Mouse (Mus musculus) lung, postnatal 0 days (tissue): ENCODE measurements at regions not wholly inside any gene's neighbourhood (a gene's known extent, or its start where the extent isn't known, plus 50 kb on each side); places are given as distances from the start of the nearest gene placed in this dataset.

Source experiments
- ATAC-seq: fragments of 200-750 bp; cut with Nextera tagmentation; 2 replicates; pipeline ENCODE4 v1.8.0; 2017; ENCODE audit warnings: moderate library complexity
- DNase-seq: peaks from one replicate; pipeline ENCODE4 v3.0.0-alpha.2; 2016; ENCODE audit warnings: low spot score
- H3K27ac ChIP-seq: fragments of 300-500 bp; sonication (generic); 2 replicates; pipeline ENCODE4 v1.5.1; 2014; ENCODE audit warnings: antibody characterized with exemption, mild to moderate bottlenecking, low read length, mixed read lengths
- H3K27me3 ChIP-seq: fragments of 300-500 bp; sonication (generic); replicated peaks from 2 replicates; pipeline ENCODE4 v1.6.1; 2014; ENCODE audit warnings: low read length, mixed read lengths; ENCODE audit not compliant: insufficient read depth
- H3K36me3 ChIP-seq: fragments of 300-500 bp; sonication (generic); 2 replicates; pipeline ENCODE4 v1.6.1; 2014; ENCODE audit warnings: low read length, mixed read lengths; ENCODE audit not compliant: insufficient read depth
- H3K4me1 ChIP-seq: fragments of 300-500 bp; sonication (generic); 2 replicates; pipeline ENCODE4 v1.6.1; 2014; ENCODE audit warnings: antibody characterized with exemption, low read depth, low read length, mixed read lengths; ENCODE audit not compliant: insufficient read depth
- H3K4me2 ChIP-seq: fragments of 300-500 bp; sonication (generic); replicated peaks from 2 replicates; pipeline ENCODE4 v1.6.1; 2014; ENCODE audit warnings: low read depth, mild to moderate bottlenecking, low read length, moderate library complexity, mixed read lengths
- H3K4me3 ChIP-seq: fragments of 300-500 bp; sonication (generic); 2 replicates; pipeline ENCODE4 v1.5.1; 2014; ENCODE audit warnings: low read depth, low read length
- H3K9ac ChIP-seq: fragments of 300-500 bp; sonication (generic); replicated peaks from 2 replicates; pipeline ENCODE4 v1.6.1; 2014; ENCODE audit warnings: low read depth, mild to moderate bottlenecking
- H3K9me3 ChIP-seq: fragments of 300-500 bp; sonication (generic); 2 replicates; pipeline ENCODE4 v1.6.1; 2016; ENCODE audit warnings: low read length, mixed read lengths
- CTCF ChIP-seq: IDR thresholded peaks from 2 replicates; pipeline ENCODE4 v1.5.1; 2016; ENCODE audit warnings: antibody characterized with exemption, mild to moderate bottlenecking
- EP300 ChIP-seq: IDR thresholded peaks from 2 replicates; pipeline ENCODE4 v1.6.1; 2016; ENCODE audit warnings: antibody characterized with exemption, mild to moderate bottlenecking, control low read depth
- WGBS: fragments of 180-500 bp; shearing (Covaris S2); extraction: QIAGEN DNeasy Blood & Tissue Kit; methylation state at CpG from one replicate; pipeline ENCODE4 v1.1.7; 2014; 5-methylcytosine and 5-hydroxymethylcytosine counted together

DNA sequence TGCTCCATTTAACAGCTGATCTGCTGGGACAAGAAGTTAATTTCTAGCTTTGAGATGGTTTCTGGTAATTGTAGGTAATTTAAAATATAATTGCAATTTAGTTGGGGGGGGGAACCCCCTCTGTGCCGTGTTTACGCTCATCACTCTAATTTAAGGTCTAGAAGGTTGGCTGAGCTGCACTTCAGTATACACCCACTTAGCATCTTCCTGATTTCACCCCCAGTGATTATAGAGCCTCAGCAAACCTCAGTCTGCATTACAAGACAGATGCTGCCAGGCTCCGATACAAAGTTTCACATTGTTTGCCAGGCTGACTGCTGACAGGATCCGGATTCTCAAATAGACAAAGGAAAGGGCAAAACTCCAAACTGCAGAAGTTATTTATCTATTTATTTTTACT lies 71.5 kb upstream of the Bmp4 start:
- Histone ChIP-seq H3K36me3 (no peaks in the 10 kb centered on the region), H3K4me3 (no peak overlapping the region), H3K27ac (no peak overlapping the region), H3K9ac (no peak overlapping the region), H3K4me1 (no peaks in the 10 kb centered on the region), H3K4me2 (no peak overlapping the region), H3K9me3 (no peaks in the 10 kb centered on the region), H3K27me3 (no peaks in the 10 kb centered on the region)
- TF ChIP-seq CTCF: no peak
- TF ChIP-seq EP300: no peak
- no peak for DNase-seq
- ATAC-seq: no peak
- WGBS: 73% methylated on average over 4 of the region's 4 CpGs

DNA sequence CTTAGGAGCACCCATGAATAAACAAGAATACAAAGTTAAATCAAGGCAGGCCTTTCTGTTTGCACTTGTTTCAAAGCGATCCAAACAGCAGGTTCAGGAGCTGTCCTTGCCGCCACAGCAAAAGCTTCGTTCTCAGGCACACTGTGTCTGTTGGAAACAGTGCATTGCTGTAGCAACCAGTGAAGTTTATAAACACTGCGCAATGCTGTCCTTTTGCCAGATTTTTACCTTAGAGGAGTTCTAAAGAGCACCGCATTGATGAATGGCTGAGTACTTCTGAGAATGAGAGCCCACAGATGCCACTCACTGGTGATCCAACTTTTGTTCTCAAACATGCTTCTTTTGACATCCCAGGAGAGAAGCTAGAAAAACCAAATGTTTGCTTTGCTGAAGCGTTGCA lies 64.0 kb upstream of the Bmp4 start:
- DNase-seq: peak; percentile 61
- Histone ChIP-seq H3K4me2 (no peak overlapping the region), H3K27ac (no peak overlapping the region), H3K27me3 (no peaks in the 10 kb centered on the region), H3K9me3 (no peaks in the 10 kb centered on the region), H3K36me3 (no peaks in the 10 kb centered on the region), H3K4me3 (no peak overlapping the region), H3K9ac (no peak overlapping the region), H3K4me1 (no peaks in the 10 kb centered on the region)
- WGBS: 51% methylated on average over 6 of the region's 6 CpGs
- ATAC-seq: peak; percentile 80
- TF ChIP-seq CTCF (no peak), EP300 (0 out of 2 replicates have a peak, but pooled peaks have one; percentile 36)

DNA sequence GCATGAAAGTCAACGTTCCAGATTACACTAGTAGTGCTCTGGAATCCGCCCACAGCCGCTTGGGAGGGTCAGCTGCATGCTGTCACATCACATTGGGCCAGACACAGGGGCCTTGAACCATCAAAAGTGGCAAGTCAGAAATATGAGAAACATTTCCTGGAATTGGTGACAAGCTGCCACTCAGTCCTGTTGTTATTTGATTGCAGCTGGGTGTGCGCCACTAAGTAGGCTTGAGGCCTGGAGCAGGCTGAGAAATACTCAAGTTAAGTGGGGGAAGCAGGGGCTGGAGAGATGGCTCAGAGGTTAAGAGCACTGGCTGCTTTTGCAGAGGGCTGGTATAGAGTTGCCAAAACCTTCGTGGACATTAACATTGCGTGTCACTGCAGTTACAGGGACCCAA lies 51.2 kb upstream of the Bmp4 start:
- H3K9me3 ChIP-seq: no peaks in the 10 kb centered on the region
- no peak overlapping the region for H3K4me2 ChIP-seq
- H3K36me3 ChIP-seq: no peaks in the 10 kb centered on the region
- TF ChIP-seq CTCF (no peak), EP300 (peak; percentile 95)
- WGBS: 43% methylated on average over 6 of the region's 6 CpGs
- ATAC-seq: peak; percentile 86
- no peaks in the 10 kb centered on the region for H3K27me3 ChIP-seq
- peak overlapping the region; percentile 68 for H3K27ac ChIP-seq
- 0 out of 2 replicates have a peak, but pooled peaks cover 4% of the 10 kb centered on the region for H3K4me1 ChIP-seq
- H3K4me3 ChIP-seq: no peak overlapping the region
- no peak overlapping the region for H3K9ac ChIP-seq
- DNase-seq: peak; percentile 83
